Mouse (Mus musculus) heart, adult 10 weeks (tissue): ENCODE data around the gene Olfr292. TPM values are rescaled to one million over a fixed set of nuclear protein-coding genes. Genes with fewer than 3 reads are reported as not detected.

Experiments used
- polyA plus RNA-seq: library from polyadenylated mRNA; stranded (reverse); fragments of 350-450 nt; fragmentation: Illumina TruSeq; extraction: RNeasy Lipid Tissue Mini Kit (QIAGEN cat#74804); gene quantifications from one replicate; pipeline ENCODE4 v1.2.3, GENCODE M21; 2014; ENCODE audit warnings: low read depth, low replicate concordance

The Olfr292 gene
- not detected for polyA plus RNA-seq

DNA sequence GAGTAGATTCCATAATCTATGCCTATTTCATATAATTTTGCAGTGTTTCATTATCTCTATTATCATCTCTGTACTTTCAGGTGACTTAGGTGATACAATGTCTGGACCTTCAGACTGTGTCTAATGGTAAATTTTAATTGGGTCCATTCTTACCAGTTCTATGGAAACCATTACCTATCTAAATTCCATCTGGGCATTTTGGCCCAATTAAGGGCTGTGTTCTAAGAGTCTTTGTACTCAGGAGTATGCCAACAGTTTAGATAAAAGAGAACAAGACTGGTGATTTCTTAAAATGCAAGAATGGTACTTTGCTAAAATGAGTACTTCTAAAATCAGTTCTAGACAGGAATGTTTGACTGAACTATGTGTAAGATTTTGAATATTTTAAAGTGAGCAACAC is at the start of gene Olfr292:
Gene Olfr292 (plus strand): TSS at position 301 of the 400 bp plus-strand sequence.

DNA sequence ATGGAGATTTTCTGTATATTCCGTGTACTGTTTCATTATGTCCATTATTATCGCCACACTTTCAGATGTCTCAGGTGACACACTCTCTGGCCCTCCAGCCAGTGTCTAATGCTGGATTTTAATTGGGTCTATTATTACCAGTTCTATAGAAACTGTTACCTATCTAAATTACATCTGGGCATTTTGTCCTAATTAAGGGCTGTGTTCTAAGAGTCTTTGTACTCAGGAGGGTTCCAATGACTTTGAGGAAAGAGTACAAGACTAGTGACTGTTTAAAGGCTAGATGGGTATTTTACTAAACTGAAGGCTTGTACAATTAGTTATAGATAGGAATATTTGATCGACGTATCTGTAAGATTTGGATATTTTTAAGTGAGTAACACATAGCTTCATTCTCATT is 39.4 kb upstream of the Olfr292 start, which contains the start of gene Olfr293:
Gene Olfr293 (plus strand): TSS at position 301 of the 400 bp plus-strand sequence.

Other genes with a start within 250 kb of the Olfr292 start
- not detected for gene Olfr299, start 228.4 kb upstream of the Olfr292 start, polyA plus RNA-seq
- not detected for gene Olfr298, start 195.8 kb upstream of the Olfr292 start, polyA plus RNA-seq
- gene Olfr297, start 168.4 kb upstream of the Olfr292 start, polyA plus RNA-seq = not detected
- gene Olfr295, start 104.5 kb upstream of the Olfr292 start, polyA plus RNA-seq = not detected
- gene Olfr294, start 71.7 kb upstream of the Olfr292 start, polyA plus RNA-seq = not detected
- gene Olfr293, start 39.3 kb upstream of the Olfr292 start, polyA plus RNA-seq = not detected
- gene Folh1, start 87.6 kb downstream of the Olfr292 start, polyA plus RNA-seq = 0.47 TPM
- not detected for gene Vmn2r77, start 106.7 kb downstream of the Olfr292 start, polyA plus RNA-seq
- not detected for gene Vmn2r78, start 226.8 kb downstream of the Olfr292 start, polyA plus RNA-seq